11 mouse cellular contexts compared by ENCODE assay signal in the genomic region with DNA sequence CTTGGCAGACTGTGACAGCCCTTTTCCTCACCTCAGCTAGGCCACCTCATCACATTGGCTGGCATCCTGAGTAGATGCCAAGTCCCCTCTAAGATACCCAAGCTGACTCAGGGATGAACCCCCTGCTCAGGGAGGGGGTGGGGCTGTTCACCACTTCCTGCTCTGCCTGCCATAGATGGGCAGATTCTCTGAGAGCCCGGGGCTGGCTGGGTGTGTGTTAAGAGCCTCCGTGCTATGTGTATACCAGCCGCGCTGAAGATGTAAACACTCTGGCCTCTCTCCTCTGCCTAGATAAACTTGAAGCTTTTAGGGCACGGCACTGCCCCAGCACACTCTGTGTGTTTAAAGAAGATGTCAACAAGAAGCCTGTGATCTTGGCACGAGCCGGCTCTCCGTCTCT. TPM values are rescaled to one million over a fixed set of nuclear protein-coding genes. Genes with fewer than 3 reads are reported as not detected.
DNase-seq lines count a peak whose midpoint lies in the region; ATAC-seq and TF ChIP-seq lines count a peak whose summit lies in the region.
"Had no signal": no experiment of that assay in that cellular context is flagged by ENCODE, and none has a peak within 500 bp of the region (broad histone marks: within the 10 kb centered on the region; RNA-seq: fewer than 3 reads in every experiment).

No protein-coding gene starts in this region.

- intact Hi-C loops in gastrocnemius, postnatal 14 days (cut with DNase I; ENCODE audit: low total_unique reads), result no loop called here

- no peaks in the 10 kb centered on the region for H3K9me3 ChIP-seq in MEL (replicated peaks; ENCODE audit: insufficient read depth, low read length)
- H3K9me3 ChIP-seq in intestine, postnatal 0 days (ENCODE audit: control insufficient read depth), result no peaks in the 10 kb centered on the region
- no peaks in the 10 kb centered on the region for H3K9me3 ChIP-seq in stomach, embryonic 14.5 days (ENCODE audit: control insufficient read depth, low read depth, low read length)
- H3K9me3 ChIP-seq: heart, embryonic 15.5 days; midbrain, embryonic 12.5 days had no signal

- TF ChIP-seq CTCF in MEL (IDR thresholded peaks at IDR 0.05 in 2 of 3, conservative IDR thresholded peaks at IDR 0.05 in 1 of 3; ENCODE audit: control insufficient read depth in 1 of 3, insufficient read depth in 1 of 3, low read depth in 2 of 3, low read length in 3 of 3, poor library complexity in 1 of 3, severe bottlenecking in 1 of 3), result no peak
- TF ChIP-seq CTCF in intestine, postnatal 0 days (IDR thresholded peaks at IDR 0.05; ENCODE audit: low read depth), result no peak
- TF ChIP-seq CTCF in layer of hippocampus, adult 2 months (conservative IDR thresholded peaks at IDR 0.05), result no peak

- no peaks in the 10 kb centered on the region for H3K79me2 ChIP-seq in MEL (ENCODE audit: control insufficient read depth, insufficient read depth, low read length, poor library complexity)

- WGBS in intestine, postnatal 0 days, result 13% methylated on average over 8 of the region's 8 CpGs
- WGBS in stomach, embryonic 14.5 days, result 7% methylated on average over 8 of the region's 8 CpGs

- H3K4me3 ChIP-seq in MEL (ENCODE audit: control insufficient read depth in 1 of 2, insufficient read depth in 1 of 2, low read depth in 2 of 2, low read length in 2 of 2), result peak overlapping the region in 1 of 2 experiments; percentile 36; a peak in 3 of 4 replicates
- no peak overlapping the region for H3K4me3 ChIP-seq in intestine, postnatal 0 days (ENCODE audit: low read depth, low read length)
- no peak overlapping the region for H3K4me3 ChIP-seq in stomach, embryonic 14.5 days (ENCODE audit: low read depth, low read length)
- H3K4me3 ChIP-seq in layer of hippocampus, adult 2 months, result no peak overlapping the region
- H3K4me3 ChIP-seq: heart, embryonic 15.5 days; midbrain, embryonic 12.5 days had no signal

- peak; percentile 35 for DNase-seq in 416B (ENCODE audit: low read depth)
- DNase-seq in MEL (ENCODE audit: low read depth, low spot score), result peak; percentile 57
- no peak for DNase-seq in frontal cortex, postnatal 10 days (ENCODE audit: low spot score in 2 of 2)
- DNase-seq in gastrocnemius, postnatal 14 days, result no peak
- no peak for DNase-seq in layer of hippocampus, adult 2 months (ENCODE audit: low spot score in 2 of 2)
- DNase-seq: kidney, adult 9 months had no signal

- TF ChIP-seq RAD21 in MEL (IDR thresholded peaks at IDR 0.05; ENCODE audit: low read depth, low read length), result no peak

- peaks cover 0 to 13% of the 10 kb centered on the region in 2 experiments; a peak in 2 of 4 replicates for H3K4me1 ChIP-seq in MEL (ENCODE audit: control insufficient read depth in 1 of 2, insufficient read depth in 2 of 2, low read length in 2 of 2)
- H3K4me1 ChIP-seq in intestine, postnatal 0 days (replicated peaks; ENCODE audit: control insufficient read depth, insufficient read depth, low read length), result no peaks in the 10 kb centered on the region
- peaks cover 13% of the 10 kb centered on the region; the same call in 1 of the 2 replicates for H3K4me1 ChIP-seq in stomach, embryonic 14.5 days (ENCODE audit: control insufficient read depth, insufficient read depth, low read length)
- H3K4me1 ChIP-seq: midbrain, embryonic 12.5 days had no signal

- no peak overlapping the region for H3K27ac ChIP-seq in MEL (ENCODE audit: control insufficient read depth, low read depth, low read length)
- 0 out of 2 replicates have a peak overlapping the region, but pooled peaks have one; percentile 60 for H3K27ac ChIP-seq in intestine, postnatal 0 days (ENCODE audit: low read depth, low read length)
- peak overlapping the region; percentile 69 for H3K27ac ChIP-seq in stomach, embryonic 14.5 days (ENCODE audit: low read length)
- no peak overlapping the region for H3K27ac ChIP-seq in layer of hippocampus, adult 2 months
- H3K27ac ChIP-seq: heart, embryonic 15.5 days; midbrain, embryonic 12.5 days had no signal

- peak overlapping the region; percentile 25; the same call in 1 of the 2 replicates for H3K9ac ChIP-seq in MEL (ENCODE audit: control insufficient read depth, low read depth, low read length, poor library complexity, severe bottlenecking)
- no peak overlapping the region for H3K9ac ChIP-seq in intestine, postnatal 0 days (ENCODE audit: low read depth, low read length)
- no peak overlapping the region for H3K9ac ChIP-seq in stomach, embryonic 14.5 days (replicated peaks; ENCODE audit: low read depth, low read length)
- H3K9ac ChIP-seq: heart, embryonic 15.5 days; midbrain, embryonic 12.5 days had no signal

- TF ChIP-seq EP300 in MEL (IDR thresholded peaks at IDR 0.05; ENCODE audit: low read depth in 1 of 2, low read length in 2 of 2), result no peak

- H3K27me3 ChIP-seq in MEL (ENCODE audit: control insufficient read depth in 1 of 2, insufficient read depth in 2 of 2, low read length in 2 of 2), result peaks cover 0 to 2% of the 10 kb centered on the region in 2 experiments; a peak in 1 of 4 replicates
- no peaks in the 10 kb centered on the region for H3K27me3 ChIP-seq in intestine, postnatal 0 days (replicated peaks; ENCODE audit: control insufficient read depth, insufficient read depth, low read length)
- no peaks in the 10 kb centered on the region for H3K27me3 ChIP-seq in stomach, embryonic 14.5 days (ENCODE audit: control insufficient read depth, insufficient read depth, low read length)

- no peaks in the 10 kb centered on the region for H3K36me3 ChIP-seq in MEL (ENCODE audit: control insufficient read depth in 1 of 2, insufficient read depth in 2 of 2, low read length in 2 of 2)
- H3K36me3 ChIP-seq in intestine, postnatal 0 days (ENCODE audit: control insufficient read depth, insufficient read depth), result no peaks in the 10 kb centered on the region
- no peaks in the 10 kb centered on the region for H3K36me3 ChIP-seq in stomach, embryonic 14.5 days (ENCODE audit: control insufficient read depth, insufficient read depth, low read length)
- H3K36me3 ChIP-seq: heart, embryonic 15.5 days; midbrain, embryonic 12.5 days had no signal

- H3K4me2 ChIP-seq in intestine, postnatal 0 days (replicated peaks; ENCODE audit: low read depth), result no peak overlapping the region
- no peak overlapping the region for H3K4me2 ChIP-seq in stomach, embryonic 14.5 days (replicated peaks; ENCODE audit: low read depth, low read length)
- H3K4me2 ChIP-seq: heart, embryonic 15.5 days; midbrain, embryonic 12.5 days had no signal

- no peak; the same call in 1 of the 2 replicates for ATAC-seq in intestine, postnatal 0 days
- peak; percentile 68; the same call in 1 of the 2 replicates for ATAC-seq in stomach, embryonic 14.5 days (ENCODE audit: insufficient number of reproducible peaks, insufficient read depth, low FRiP score, low read depth)

- TF ChIP-seq POLR2A in MEL (IDR thresholded peaks at IDR 0.05; ENCODE audit: control insufficient read depth in 1 of 2, insufficient read depth in 1 of 2, low read depth in 1 of 2, low read length in 2 of 2, poor library complexity in 1 of 2), result no peak

TF ChIP-seq in MEL, 35 proteins besides CTCF, POLR2A, EP300 and RAD21:
- TF ChIP-seq ELF1 (IDR thresholded peaks at IDR 0.05; ENCODE audit: low read depth, low read length) (0 out of 2 replicates have a peak, but pooled peaks have one; percentile 33), TCF12 (IDR thresholded peaks at IDR 0.05; ENCODE audit: low read depth, low read length) (0 out of 2 replicates have a peak, but pooled peaks have one; percentile 10), MYB (IDR thresholded peaks at IDR 0.05; ENCODE audit: low read depth, low read length) (no peak)

RNA-seq across cellular contexts. Expression of gene Tacr2, which starts 4.4 kb away (rescaled TPM):
- not detected in 2 replicates for total RNA-seq in MEL (2012; rRNA removed)
- under 1 TPM in 1 of 2 experiments, not detected in 1; 0.06 TPM for polyA plus RNA-seq in MEL (2012; ENCODE audit: insufficient read depth in 1 of 2, insufficient read length in 2 of 2, low read depth in 1 of 2, low replicate concordance in 2 of 2, missing spikeins in 1 of 2)
- 0.31 and 0.90 TPM in 2 replicates for polyA plus RNA-seq in intestine, postnatal 0 days (2015; fragmentation: Nextera tagmentation; extraction: Ambion mirVana)
- 0.14 and 0.69 TPM in 2 replicates for polyA plus RNA-seq in stomach, embryonic 14.5 days (2014; fragmentation: Nextera tagmentation; extraction: Ambion mirVana)
- total RNA-seq in gastrocnemius, postnatal 14 days (2021), result not detected
- total RNA-seq in layer of hippocampus, adult 2 months (2021), result not detected
- polyA plus RNA-seq: heart, embryonic 15.5 days; limb, embryonic 11.5 days; midbrain, embryonic 12.5 days had no signal

RNA-seq across cellular contexts. Expression of gene Tspan15, which starts 16.8 kb away (rescaled TPM):
- 0.23 and 0.52 TPM in 2 replicates for total RNA-seq in MEL (2012; rRNA removed)
- polyA plus RNA-seq in MEL (2012; ENCODE audit: insufficient read depth in 1 of 2, insufficient read length in 2 of 2, low read depth in 1 of 2, low replicate concordance in 2 of 2, missing spikeins in 1 of 2), result 1 to 10 TPM in 1 of 2 experiments, not detected in 1; 2.2 TPM
- 96.8 and 100 TPM in 2 replicates for polyA plus RNA-seq in intestine, postnatal 0 days (2015; fragmentation: Nextera tagmentation; extraction: Ambion mirVana)
- polyA plus RNA-seq in stomach, embryonic 14.5 days (2014; fragmentation: Nextera tagmentation; extraction: Ambion mirVana), result 32.4 and 32.8 TPM in 2 replicates
- 10 to 100 TPM; 11.4 TPM for total RNA-seq in gastrocnemius, postnatal 14 days (2021)
- 10 to 100 TPM; 13.6 to 15.9 TPM for total RNA-seq in layer of hippocampus, adult 2 months (2021)

Comparison
In these comparisons a context has a peak if more than half of its experiments do, and no peak if none do; other contexts are left out.
1. DNase-seq: peak in 416B (single experiment) and MEL (single experiment); none in frontal cortex, postnatal 10 days (0 of 2), gastrocnemius, postnatal 14 days (single experiment) and layer of hippocampus, adult 2 months (0 of 2).
2. H3K27ac ChIP-seq: peak in intestine, postnatal 0 days (single experiment) and stomach, embryonic 14.5 days (single experiment); none in MEL (single experiment) and layer of hippocampus, adult 2 months (single experiment).